Mouse (Mus musculus) adrenal gland, postnatal 14 days (tissue): Measurements from ENCODE around the gene Sar1a. TPM values are rescaled to one million over a fixed set of nuclear protein-coding genes. Genes with fewer than 3 reads are reported as not detected.

Source experiments
- DNase-seq: peaks from one replicate; pipeline ENCODE4 v3.0.0; 2021; ENCODE audit warnings: mixed read lengths
- total RNA-seq: library from RNA; stranded (reverse); gene quantifications from 2 replicates; pipeline ENCODE4 v1.2.3, GENCODE M21; 2021

The Sar1a gene
- total RNA-seq, 1 experiment from 2014 or later = 170 TPM

DNA sequence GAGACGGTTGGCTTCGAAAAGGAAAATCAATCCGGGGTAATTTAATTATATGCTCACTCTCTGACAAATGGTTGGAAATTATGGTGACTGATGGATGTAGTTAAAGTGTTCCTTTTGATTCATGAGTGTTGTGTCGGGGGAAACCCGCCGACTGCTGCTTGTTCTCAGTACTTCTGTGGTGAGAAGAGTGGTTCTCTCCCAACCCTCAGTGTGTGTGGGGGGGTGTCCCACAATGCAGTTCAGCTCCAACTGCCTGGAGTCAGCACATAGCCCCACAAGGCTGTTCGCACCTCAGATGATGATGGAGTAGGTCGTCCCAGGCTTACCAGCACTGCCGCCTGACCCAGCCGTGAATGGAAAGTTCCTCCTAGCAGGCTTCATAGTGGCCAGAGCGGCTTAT, 49.1 kb downstream of the Sar1a start:
- no peak for DNase-seq

DNA sequence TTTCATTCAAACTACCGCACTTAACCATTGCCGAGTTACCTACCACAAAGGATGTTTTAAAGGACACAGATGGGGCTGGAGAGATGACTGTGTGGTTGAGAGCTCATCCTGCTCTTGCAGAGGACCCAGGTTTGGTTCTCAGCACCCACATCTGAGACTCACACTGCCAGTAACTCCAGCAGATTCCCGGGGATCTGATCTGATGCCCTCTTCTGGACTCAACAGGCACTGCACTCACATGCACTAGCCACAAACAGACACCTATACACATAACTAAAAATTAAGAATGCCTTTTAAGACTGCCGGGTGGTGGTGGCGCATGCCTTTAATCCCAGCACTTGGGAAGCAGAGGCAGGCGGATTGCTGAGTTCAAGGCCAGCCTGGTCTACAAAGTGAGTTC, 50.1 kb downstream of the Sar1a start:
- DNase-seq = no peak

DNA sequence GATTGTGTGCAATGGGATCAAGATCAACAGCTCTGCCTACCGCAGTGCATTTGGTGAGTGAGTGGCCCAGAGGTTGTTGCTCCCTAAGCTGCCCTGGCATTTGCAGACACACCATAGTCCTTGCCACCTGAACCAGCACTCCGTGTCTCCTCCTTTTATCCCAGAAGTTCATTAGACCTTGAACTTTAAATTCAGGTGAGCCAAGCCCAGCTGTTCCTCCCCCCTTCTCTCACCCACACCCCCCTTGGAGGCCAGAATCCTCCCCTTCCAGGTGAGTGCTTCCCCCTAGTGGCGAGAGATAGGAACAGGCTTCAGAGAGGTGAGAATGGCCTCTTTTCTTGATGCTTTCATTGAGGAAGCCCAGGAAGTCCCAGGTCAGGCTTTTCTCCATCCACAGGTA, 54.3 kb downstream of the Sar1a start:
- DNase-seq = peak; percentile 78

- DNase-seq = no peak
Measured at GRCm38 (mm10) chr10:61736671-61737078, 56.6 kb downstream of the Sar1a start.

DNA sequence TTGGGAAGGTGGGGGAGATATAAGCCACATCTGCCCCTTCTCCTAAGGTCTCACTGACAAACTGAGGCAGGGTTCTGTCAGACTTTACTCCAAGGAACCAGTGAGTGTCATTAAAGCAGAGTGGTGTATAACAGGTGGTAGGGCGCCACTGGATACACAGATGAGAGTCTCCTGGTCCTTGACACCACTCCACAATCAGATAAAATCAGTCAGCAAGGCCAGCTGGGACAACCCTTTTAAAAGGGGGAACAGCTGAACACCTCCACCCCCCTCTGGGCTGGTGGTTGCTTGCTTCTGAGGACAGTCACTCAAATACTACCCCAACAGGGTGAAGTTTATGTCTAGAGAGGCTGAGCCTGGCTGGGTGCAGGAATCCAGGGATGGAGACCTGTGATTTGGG, 57.4 kb downstream of the Sar1a start:
- no peak for DNase-seq

- DNase-seq = peak; percentile 72
Measured at GRCm38 (mm10) chr10:61738126-61738525, 58.0 kb downstream of the Sar1a start.

GRCm38 (mm10) chr10:61741306-61741705, 61.2 kb downstream of the Sar1a start:
- DNase-seq = peak; percentile 83

DNA sequence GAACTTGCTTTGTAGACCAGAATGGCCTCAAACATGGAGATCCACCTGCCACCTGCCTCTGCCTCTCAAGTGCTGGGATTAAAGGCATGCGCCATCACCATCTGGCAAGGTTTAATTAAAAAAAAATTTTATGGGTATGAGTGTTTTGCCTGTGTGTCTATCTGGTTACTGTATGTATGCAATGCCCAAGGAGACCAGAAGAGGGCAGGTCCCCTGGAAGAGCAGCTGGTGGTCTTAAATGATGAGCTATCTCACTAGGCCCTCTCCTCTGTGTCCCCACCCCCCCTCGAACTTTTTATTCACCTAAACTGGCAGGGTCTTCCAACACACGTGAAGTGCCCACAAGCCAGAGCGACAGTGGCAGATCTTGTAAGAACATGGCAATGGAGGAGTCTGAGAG, 61.8 kb downstream of the Sar1a start:
- DNase-seq = no peak

DNA sequence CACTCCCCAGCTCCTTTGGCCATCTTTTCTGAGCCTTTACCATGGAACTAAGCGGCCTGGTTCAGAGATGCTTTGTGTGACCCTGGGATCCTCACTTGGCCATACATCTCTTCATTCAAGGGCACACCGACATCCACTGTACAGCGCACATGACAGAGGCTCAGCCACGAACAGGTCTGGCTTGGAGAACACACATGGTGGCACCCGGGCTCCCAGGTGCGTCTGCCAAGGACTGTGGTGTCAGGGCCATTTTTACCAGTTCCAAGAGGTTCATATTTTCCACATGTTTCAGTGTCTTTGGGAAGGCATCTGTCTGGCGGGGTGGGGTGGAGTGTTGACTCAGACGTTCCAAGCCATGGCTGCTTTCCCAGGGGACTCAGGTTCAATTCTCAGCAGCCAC, 62.2 kb downstream of the Sar1a start:
- DNase-seq = peak; percentile 47

Other genes with a start within 250 kb of the Sar1a start
- 109 and 114 TPM in 2 replicates for gene Eif4ebp2, start 227.6 kb upstream of the Sar1a start, total RNA-seq
- 11.7 and 15.5 TPM in 2 replicates for gene Lrrc20, start 204.5 kb upstream of the Sar1a start, total RNA-seq
- gene Npffr1, start 84.8 kb upstream of the Sar1a start, total RNA-seq = 0.34 and 0.59 TPM in 2 replicates
- 169 and 183 TPM in 2 replicates for gene Ppa1, start 31.7 kb upstream of the Sar1a start, total RNA-seq
- gene Tysnd1, start 15.2 kb downstream of the Sar1a start, total RNA-seq = 87.8 and 94.3 TPM in 2 replicates
- gene Aifm2, start 35.0 kb downstream of the Sar1a start, total RNA-seq = 325 and 370 TPM in 2 replicates
- 12.9 and 13.7 TPM in 2 replicates for gene H2afy2, start 103.8 kb downstream of the Sar1a start, total RNA-seq